Mouse (Mus musculus) limb, embryonic 12.5 days (tissue): Measurements from ENCODE around the gene Acot4. TPM values are rescaled to one million over a fixed set of nuclear protein-coding genes. Genes with fewer than 3 reads are reported as not detected.
"Not testable (repeated sequence)": the region's sequence is repeated elsewhere in the genome, so short reads cannot be mapped to it uniquely, and the experiment has no call there.

Source experiments
- ATAC-seq: fragments of 200-750 bp; cut with Nextera tagmentation; 2 replicates; pipeline ENCODE4 v1.8.0; 2017; ENCODE audit warnings: low read depth, moderate TSS enrichment; ENCODE audit not compliant: insufficient number of reproducible peaks, insufficient read depth, low FRiP score, low TSS enrichment
- H3K27ac ChIP-seq: fragments of 300-500 bp; sonication (generic); 2 replicates; pipeline ENCODE4 v1.5.1; 2016; ENCODE audit warnings: mild to moderate bottlenecking, moderate library complexity
- H3K27me3 ChIP-seq: fragments of 300-500 bp; sonication (generic); 2 replicates; pipeline ENCODE4 v1.6.1; 2016; ENCODE audit warnings: mild to moderate bottlenecking, moderate library complexity
- H3K36me3 ChIP-seq: fragments of 300-500 bp; sonication (generic); 2 replicates; pipeline ENCODE4 v1.6.1; 2016; ENCODE audit warnings: mild to moderate bottlenecking, moderate library complexity
- H3K4me1 ChIP-seq: fragments of 300-500 bp; sonication (generic); replicated peaks from 2 replicates; pipeline ENCODE4 v1.6.1; 2016
- H3K4me2 ChIP-seq: fragments of 300-500 bp; sonication (generic); 2 replicates; pipeline ENCODE4 v1.6.1; 2016; ENCODE audit warnings: mild to moderate bottlenecking, moderate library complexity
- H3K4me3 ChIP-seq: fragments of 300-500 bp; sonication (generic); replicated peaks from 2 replicates; pipeline ENCODE4 v1.5.1; 2016; ENCODE audit warnings: mild to moderate bottlenecking
- H3K9ac ChIP-seq: fragments of 300-500 bp; sonication (generic); replicated peaks from 2 replicates; pipeline ENCODE4 v1.6.1; 2016; ENCODE audit warnings: mild to moderate bottlenecking, moderate library complexity
- H3K9me3 ChIP-seq: fragments of 300-500 bp; sonication (generic); 2 replicates; pipeline ENCODE4 v1.6.1; 2016; ENCODE audit warnings: mild to moderate bottlenecking, moderate library complexity
- WGBS: fragments of 180-500 bp; shearing (Covaris S2); methylation state at CpG from one replicate; pipeline ENCODE4 v1.1.7; 2016; 5-methylcytosine and 5-hydroxymethylcytosine counted together
- polyA plus RNA-seq: library from polyadenylated mRNA; unstranded; fragments of >200 nt; fragmentation: Nextera tagmentation; extraction: Ambion mirVana; gene quantifications from 2 replicates; pipeline ENCODE4 v1.2.1, GENCODE M21; 2016

Acot4 gene
- polyA plus RNA-seq, 1 experiment from 2014 or later: 0.39 TPM

DNA sequence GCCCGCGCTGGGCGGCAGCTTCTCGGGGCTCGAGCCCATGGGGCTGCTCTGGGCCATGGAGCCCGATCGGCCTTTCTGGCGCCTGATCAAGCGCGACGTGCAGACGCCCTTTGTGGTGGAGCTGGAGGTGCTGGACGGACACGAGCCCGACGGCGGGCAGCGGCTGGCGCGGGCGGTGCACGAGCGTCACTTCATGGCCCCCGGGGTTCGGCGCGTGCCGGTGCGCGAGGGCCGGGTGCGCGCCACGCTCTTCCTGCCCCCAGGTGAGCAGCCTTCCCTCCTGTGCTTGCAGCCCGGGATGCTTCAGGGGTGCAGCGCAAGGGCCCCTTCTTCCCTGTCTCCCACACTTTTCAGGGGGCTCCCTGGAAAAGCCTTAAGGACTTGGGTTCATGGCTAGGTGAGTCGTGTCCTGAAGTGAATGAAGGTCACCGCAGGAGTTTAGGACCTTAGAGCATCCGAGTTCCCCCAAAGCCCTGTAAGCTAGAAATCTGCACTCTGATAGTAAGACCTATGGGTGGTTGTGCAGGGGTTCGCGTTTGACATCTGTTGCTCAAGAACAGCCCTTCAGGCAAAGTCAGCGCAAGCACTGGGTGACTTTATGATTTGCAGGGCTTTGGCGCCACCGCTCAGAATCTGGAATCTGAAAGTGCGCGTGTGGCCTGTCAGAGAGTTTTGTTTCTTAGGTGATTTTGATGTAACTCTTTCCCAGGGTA lies 15.7 kb downstream of the Acot4 start:
- Histone ChIP-seq H3K4me1 (0 out of 2 replicates have a peak, but pooled peaks cover 4% of the 10 kb centered on the region), H3K4me2 (peak overlapping the region; percentile 88), H3K36me3 (no peaks in the 10 kb centered on the region), H3K27ac (no peak overlapping the region), H3K27me3 (peaks cover 28% of the 10 kb centered on the region), H3K9ac (peak overlapping the region; percentile 53), H3K9me3 (no peaks in the 10 kb centered on the region), H3K4me3 (peak overlapping the region; percentile 51)
- WGBS: 2% methylated on average over 38 of the region's 46 CpGs
- ATAC-seq: no peak

DNA sequence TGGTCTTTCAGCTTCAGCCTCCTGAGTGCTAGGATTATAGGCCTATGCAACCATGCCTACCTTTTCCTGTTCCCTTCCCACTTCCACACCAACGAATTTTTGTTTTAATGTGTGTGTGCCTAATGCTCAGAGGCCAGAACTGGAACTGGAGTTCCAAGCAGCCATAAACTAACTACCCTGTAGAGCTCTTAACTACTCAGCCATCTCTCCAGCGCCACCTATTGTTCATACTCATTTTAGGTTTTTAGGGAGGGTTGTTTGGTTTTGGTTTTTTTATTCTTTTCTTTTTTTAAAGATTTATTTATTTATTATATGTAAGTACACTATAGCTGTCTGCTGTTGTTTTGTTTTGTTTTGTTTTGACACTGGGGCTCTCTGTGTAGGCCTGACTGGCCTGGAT lies 22.8 kb downstream of the Acot4 start:
- no peak for ATAC-seq
- WGBS: 27% methylated on average over 2 of the region's 2 CpGs
- Histone ChIP-seq H3K4me1 (no peaks in the 10 kb centered on the region), H3K4me2 (no peak overlapping the region), H3K27ac (no peak overlapping the region), H3K9me3 (no peaks in the 10 kb centered on the region), H3K4me3 (no peak overlapping the region), H3K9ac (no peak overlapping the region), H3K27me3 (peaks cover 3% of the 10 kb centered on the region; the same call in 1 of the 2 replicates), H3K36me3 (no peaks in the 10 kb centered on the region)

DNA sequence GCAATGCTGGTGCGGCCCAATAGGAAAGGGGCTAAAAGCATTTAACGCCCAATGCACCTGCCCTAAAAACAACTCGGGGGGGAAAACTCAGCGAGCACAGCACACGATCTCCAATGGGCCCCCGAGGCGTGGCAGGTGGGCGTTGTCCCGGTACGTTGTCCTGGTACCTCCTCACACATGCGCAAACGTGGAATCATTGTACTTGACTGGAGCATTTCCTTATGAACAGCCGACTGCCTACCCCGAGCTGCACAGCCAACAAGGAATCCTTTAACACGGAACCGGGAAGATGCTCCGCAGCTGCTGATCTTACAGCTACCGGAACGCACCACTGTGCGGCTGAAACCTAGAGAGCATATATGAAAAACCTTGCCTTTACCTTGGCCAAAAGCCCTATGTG lies 24.2 kb downstream of the Acot4 start:
- Histone ChIP-seq H3K27me3 (peaks cover 13% of the 10 kb centered on the region; the same call in 1 of the 2 replicates), H3K9me3 (no peaks in the 10 kb centered on the region), H3K4me1 (no peaks in the 10 kb centered on the region), H3K36me3 (no peaks in the 10 kb centered on the region), H3K4me2 (no peak overlapping the region), H3K4me3 (no peak overlapping the region), H3K9ac (no peak overlapping the region), H3K27ac (no peak overlapping the region)
- no peak for ATAC-seq
- 93% methylated on average over 20 of the region's 20 CpGs for WGBS

DNA sequence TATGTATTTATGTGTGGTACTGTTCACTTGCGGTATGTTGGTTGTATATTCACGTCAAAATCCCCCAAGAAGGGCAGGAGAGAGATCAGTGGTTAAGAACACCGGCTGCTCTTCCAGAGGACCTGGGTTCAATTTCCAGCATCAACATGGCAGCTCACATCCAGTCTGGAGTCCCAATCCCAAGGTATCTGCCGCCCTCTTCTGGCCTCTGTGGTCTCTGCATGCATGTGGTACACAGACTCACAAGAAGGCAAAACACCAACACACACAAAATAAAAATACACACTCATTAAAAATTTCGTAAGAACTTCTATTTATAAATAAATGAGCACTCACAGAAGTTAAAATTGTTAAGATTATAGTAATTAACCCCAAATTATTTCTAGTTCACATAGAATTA lies 25.0 kb downstream of the Acot4 start:
- Histone ChIP-seq H3K9me3 (no peaks in the 10 kb centered on the region), H3K4me1 (no peaks in the 10 kb centered on the region), H3K4me3 (no peak overlapping the region), H3K4me2 (no peak overlapping the region), H3K27me3 (peaks cover 21% of the 10 kb centered on the region), H3K9ac (no peak overlapping the region), H3K36me3 (no peaks in the 10 kb centered on the region), H3K27ac (no peak overlapping the region)
- no peak for ATAC-seq
- WGBS: 68% methylated on average over 5 of the region's 5 CpGs

DNA sequence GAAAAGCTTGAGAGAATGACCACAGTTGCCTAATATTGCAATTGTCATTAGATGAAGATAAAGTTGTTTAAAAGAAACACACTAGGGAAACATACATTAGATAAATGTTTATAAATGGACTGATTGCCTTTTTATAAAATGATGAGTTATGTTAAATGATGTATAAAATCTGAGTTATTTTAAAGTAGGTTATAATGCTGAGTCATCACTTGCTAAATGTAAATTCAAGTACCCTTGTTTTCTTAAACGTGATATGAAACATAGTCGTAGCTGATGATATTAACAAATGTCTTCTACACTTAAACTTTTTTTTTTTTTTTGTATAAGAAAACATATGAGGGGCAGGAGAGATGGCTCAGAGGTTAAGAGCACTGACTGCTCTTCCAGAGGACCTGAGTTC lies 25.7 kb downstream of the Acot4 start:
- 79% methylated on average over 2 of the region's 2 CpGs for WGBS

DNA sequence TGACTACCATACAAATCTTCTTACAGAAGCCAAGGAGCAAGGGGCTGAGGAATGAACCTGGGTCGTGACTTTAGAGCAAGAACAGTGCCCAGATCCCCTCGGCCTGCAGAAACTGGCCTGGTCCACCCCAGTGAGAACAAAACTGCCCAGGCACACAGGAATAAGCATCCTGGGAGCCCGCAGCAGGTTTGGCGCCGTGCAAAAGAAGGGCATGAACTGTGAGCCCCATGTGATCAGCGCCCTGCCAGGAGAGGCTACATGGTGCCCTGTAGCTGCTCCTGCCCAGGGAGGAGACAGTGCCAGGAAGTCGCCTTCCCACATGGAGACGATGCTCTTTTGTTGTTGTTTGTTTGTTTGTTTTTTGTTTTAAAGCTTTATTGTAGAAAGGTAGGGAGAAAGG lies 26.4 kb downstream of the Acot4 start:
- no peak for ATAC-seq

More for the DNA sequence above, 25.7 kb downstream of the Acot4 start:
- Histone ChIP-seq H3K9ac (no peak overlapping the region), H3K36me3 (no peaks in the 10 kb centered on the region), H3K27ac (no peak overlapping the region), H3K4me1 (no peaks in the 10 kb centered on the region), H3K4me2 (no peak overlapping the region), H3K4me3 (no peak overlapping the region), H3K9me3 (no peaks in the 10 kb centered on the region), H3K27me3 (peaks cover 27% of the 10 kb centered on the region)
- ATAC-seq: no peak

DNA sequence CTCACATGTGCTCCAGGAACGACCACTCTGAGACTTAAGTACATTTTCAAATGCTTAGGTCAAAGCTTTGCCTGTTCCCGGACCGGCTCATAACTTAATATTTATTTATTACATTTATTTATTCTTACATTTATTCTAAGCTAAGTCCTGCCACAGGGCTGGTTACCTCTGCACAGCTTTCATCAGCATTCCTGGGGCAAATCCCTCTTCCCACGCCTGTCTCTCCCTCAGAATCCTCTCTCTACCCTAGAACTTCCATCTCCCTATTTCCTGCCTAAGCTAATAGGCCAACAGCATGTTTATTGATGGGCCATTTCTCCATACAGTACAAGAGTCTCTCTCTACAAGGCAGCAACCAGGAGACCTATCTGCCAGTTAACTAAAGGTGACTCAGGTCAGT lies 29.6 kb downstream of the Acot4 start:
- Histone ChIP-seq H3K36me3 (no peaks in the 10 kb centered on the region), H3K27ac (no peak overlapping the region), H3K4me1 (no peaks in the 10 kb centered on the region), H3K4me3 (no peak overlapping the region), H3K27me3 (peaks cover 53% of the 10 kb centered on the region), H3K4me2 (no peak overlapping the region), H3K9ac (no peak overlapping the region), H3K9me3 (no peaks in the 10 kb centered on the region)
- WGBS: 78% methylated on average over 4 of the region's 4 CpGs
- ATAC-seq: no peak

More for the DNA sequence above, 26.4 kb downstream of the Acot4 start:
- no peaks in the 10 kb centered on the region for H3K4me1 ChIP-seq
- no peak overlapping the region for H3K4me2 ChIP-seq
- H3K27ac ChIP-seq: no peak overlapping the region
- H3K9me3 ChIP-seq: no peaks in the 10 kb centered on the region
- no peak overlapping the region for H3K9ac ChIP-seq
- peaks cover 35% of the 10 kb centered on the region for H3K27me3 ChIP-seq
- no peaks in the 10 kb centered on the region for H3K36me3 ChIP-seq
- WGBS: 70% methylated on average over 8 of the region's 8 CpGs
- H3K4me3 ChIP-seq: no peak overlapping the region

DNA sequence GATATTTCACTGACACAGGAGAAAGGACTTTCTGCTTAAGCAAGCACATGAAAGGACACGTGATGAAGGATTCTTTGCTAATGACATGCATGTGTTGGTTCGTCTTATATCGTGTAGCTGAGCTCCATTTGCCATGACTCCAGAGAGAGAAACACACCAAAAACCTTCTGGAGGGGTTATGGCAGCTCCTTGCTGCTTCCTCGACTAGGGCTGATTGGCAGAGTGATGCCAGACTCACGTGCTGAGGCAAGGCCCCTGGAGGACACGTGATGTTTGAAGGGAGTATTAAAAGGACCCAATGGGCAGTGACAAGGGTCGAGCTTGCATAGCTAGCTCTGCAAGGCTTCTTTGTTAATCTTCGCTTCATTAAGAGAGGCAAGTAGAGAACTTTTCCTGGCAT lies 30.1 kb downstream of the Acot4 start:
- H3K9ac ChIP-seq: no peak overlapping the region
- ATAC-seq: no peak
- no peaks in the 10 kb centered on the region for H3K9me3 ChIP-seq
- H3K4me1 ChIP-seq: no peaks in the 10 kb centered on the region
- H3K27me3 ChIP-seq: peaks cover 53% of the 10 kb centered on the region
- no peaks in the 10 kb centered on the region for H3K36me3 ChIP-seq
- H3K27ac ChIP-seq: no peak overlapping the region
- H3K4me2 ChIP-seq: no peak overlapping the region
- no peak overlapping the region for H3K4me3 ChIP-seq
- 65% methylated on average over 8 of the region's 8 CpGs for WGBS

DNA sequence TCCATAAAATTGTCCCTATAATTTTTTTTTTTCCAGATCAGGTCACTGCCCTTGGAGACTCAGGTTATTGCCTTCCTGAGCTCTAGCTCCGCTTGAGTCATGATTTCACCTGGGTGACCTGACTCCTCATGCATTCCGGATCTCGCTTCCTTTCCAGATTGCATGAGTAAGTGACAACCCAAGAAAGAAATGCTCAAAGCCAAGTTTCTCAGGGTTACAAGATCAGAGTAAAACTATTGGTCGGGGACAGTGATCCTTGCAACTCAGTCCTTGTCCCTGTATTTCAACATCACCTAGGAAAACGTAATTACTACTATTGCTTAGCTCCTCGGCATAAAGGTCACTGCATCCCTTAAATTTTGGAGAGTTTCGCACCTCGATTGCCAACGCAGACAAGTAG lies 30.8 kb downstream of the Acot4 start, which contains the start of gene Acot5:
Acot5 (plus strand) TSS at position 340 of the 400 bp plus-strand sequence.
- Histone ChIP-seq H3K9ac (peak within 1 kb of the TSS; percentile 44; the same call in 1 of the 2 replicates), H3K27ac (no peak within 1 kb of the TSS), H3K27me3 (peaks cover 53% of the 10 kb centered on the region), H3K4me1 (no peaks in the 10 kb centered on the region), H3K4me2 (peak within 1 kb of the TSS; percentile 66), H3K36me3 (no peaks in the 10 kb centered on the region), H3K4me3 (peak within 1 kb of the TSS; percentile 43), H3K9me3 (no peaks in the 10 kb centered on the region)
- 45% methylated on average over 9 of the region's 9 CpGs for WGBS
- no peak for ATAC-seq

DNA sequence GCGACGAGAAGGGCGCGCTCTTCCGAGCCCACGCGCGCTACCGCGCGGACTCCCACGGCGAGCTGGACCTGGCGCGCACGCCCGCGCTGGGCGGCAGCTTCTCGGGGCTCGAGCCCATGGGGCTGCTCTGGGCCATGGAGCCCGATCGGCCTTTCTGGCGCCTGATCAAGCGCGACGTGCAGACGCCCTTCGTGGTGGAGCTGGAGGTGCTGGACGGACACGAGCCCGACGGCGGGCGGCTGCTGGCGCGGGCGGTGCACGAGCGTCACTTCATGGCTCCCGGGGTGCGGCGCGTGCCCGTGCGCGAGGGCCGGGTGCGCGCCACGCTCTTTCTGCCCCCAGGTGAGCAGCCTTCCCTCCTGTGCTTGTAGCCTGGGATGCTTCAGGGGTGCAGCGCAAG lies 31.4 kb downstream of the Acot4 start:
- H3K36me3 ChIP-seq, ATAC-seq, H3K4me1 ChIP-seq, H3K27ac ChIP-seq, H3K9me3 ChIP-seq: not testable (repeated sequence)
- peaks cover 53% of the 10 kb centered on the region for H3K27me3 ChIP-seq
- WGBS: under 1% methylated on average over 43 of the region's 52 CpGs
- H3K9ac ChIP-seq: peak overlapping the region; percentile 44; the same call in 1 of the 2 replicates
- peak overlapping the region; percentile 43 for H3K4me3 ChIP-seq
- peak overlapping the region; percentile 66 for H3K4me2 ChIP-seq

DNA sequence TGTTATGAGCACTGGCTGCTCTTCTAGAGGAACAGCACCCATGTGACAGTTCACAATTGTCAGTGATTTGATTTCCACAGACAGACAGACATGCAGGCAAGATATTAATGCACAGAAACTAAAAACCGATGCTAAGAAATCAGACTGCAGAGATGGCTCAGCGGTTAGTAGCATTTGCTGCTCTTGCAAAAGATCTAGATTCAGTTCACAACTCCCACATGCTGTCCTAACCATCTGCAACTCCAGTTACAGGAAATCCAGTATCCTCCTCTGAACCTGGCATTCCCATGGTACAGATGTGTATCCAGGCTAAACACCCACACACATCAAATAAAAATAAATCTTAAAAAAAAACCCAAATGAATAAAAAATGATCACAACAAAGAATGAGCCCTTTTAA lies 33.5 kb downstream of the Acot4 start:
- no peaks in the 10 kb centered on the region for H3K4me1 ChIP-seq
- no peak overlapping the region for H3K27ac ChIP-seq
- no peak overlapping the region for H3K9ac ChIP-seq
- no peaks in the 10 kb centered on the region for H3K36me3 ChIP-seq
- H3K9me3 ChIP-seq: no peaks in the 10 kb centered on the region
- 91% methylated on average over 2 of the region's 2 CpGs for WGBS
- no peak overlapping the region for H3K4me2 ChIP-seq
- peaks cover 47% of the 10 kb centered on the region for H3K27me3 ChIP-seq
- no peak for ATAC-seq
- H3K4me3 ChIP-seq: no peak overlapping the region
